Comparison of ENCODE assay signal across 8 mouse cellular contexts in the genomic region with DNA sequence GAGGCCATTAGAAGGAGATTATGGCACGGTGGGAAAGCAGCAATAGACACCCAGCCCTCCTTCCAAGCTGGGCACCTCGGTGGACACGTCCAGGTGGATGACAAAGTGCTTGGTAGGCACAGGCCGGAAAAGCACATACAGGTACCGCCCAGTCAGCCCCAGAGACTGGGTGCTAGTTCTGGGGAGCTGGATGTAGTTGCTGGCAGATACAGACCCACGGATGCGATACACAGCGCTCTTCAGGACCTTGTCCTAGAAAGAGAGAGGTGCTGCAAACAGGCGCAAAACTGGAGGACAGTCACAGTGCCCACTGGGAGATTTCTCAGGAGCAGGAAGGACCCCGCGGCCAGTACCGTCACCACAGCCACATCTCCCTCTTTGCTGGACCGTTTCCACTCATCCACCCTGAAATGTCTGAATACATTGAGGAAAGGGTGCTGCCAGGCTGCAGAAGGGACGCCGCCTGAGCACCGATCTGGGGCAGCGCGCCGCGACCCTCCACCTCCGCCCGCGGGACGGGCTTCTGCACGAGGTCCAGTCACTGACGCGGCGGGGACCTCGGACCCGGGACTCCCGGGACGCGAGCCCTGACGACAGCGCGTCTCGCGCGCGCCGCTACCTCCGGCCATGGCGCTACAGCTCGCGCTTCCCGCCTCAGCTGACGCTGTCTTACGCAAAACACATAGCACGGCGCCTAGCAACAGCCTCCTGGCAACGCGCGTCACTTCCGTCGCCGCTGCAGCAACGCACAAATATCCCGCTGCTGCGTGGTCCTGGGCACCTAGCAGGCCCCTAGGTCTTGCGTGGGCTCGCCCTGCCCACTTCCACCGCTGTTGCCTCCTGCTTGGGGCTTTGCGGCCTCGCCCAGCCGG. TPM values are rescaled to one million over a fixed set of nuclear protein-coding genes. Genes with fewer than 3 reads are reported as not detected.
DNase-seq lines count a peak whose midpoint lies in the region; ATAC-seq and TF ChIP-seq lines count a peak whose summit lies in the region.

Gene Wdr90 (minus strand): TSS at position 670 of the 872 bp plus-strand sequence.

- peak; percentile 94 for DNase-seq in gastrocnemius, adult 2 months
- peak; percentile 94 to 95 for DNase-seq in left cerebral cortex, adult 18-20 months (ENCODE audit: low spot score in 2 of 2)
- DNase-seq in lung, postnatal 4 days = peak; percentile 92 to 95
- peak; percentile 97 for DNase-seq in retina, postnatal 1 day
- peak; percentile 89 for DNase-seq in thymus, postnatal 4 days

- H3K9ac ChIP-seq in hindbrain, embryonic 16.5 days (ENCODE audit: low read depth, low read length) = peak within 1 kb of the TSS; percentile 77

- no peaks in the 10 kb centered on the region for H3K36me3 ChIP-seq in hindbrain, embryonic 16.5 days (ENCODE audit: control insufficient read depth, insufficient read depth, low read length)

- TF ChIP-seq CTCF in gastrocnemius, adult 2 months (IDR thresholded peaks at IDR 0.05) = peak; percentile 37; the same call in 1 of the 2 replicates

- intact Hi-C loops in gastrocnemius, adult 2 months (cut with DNase I) = loop anchor here (2.0 kb wide), 1 partner anchor 16 kb away; the partner anchor contains the start of gene Rhot2

- 4% methylated on average over 65 of the region's 65 CpGs for WGBS in hindbrain, embryonic 16.5 days

- H3K4me2 ChIP-seq in hindbrain, embryonic 16.5 days (ENCODE audit: low read length) = peak within 1 kb of the TSS; percentile 92

- no peaks in the 10 kb centered on the region for H3K9me3 ChIP-seq in hindbrain, embryonic 16.5 days (ENCODE audit: control insufficient read depth, low read length)

- peaks cover 18% of the 10 kb centered on the region for H3K4me1 ChIP-seq in hindbrain, embryonic 16.5 days (ENCODE audit: control insufficient read depth, insufficient read depth, low read depth, low read length)

- H3K27me3 ChIP-seq in hindbrain, embryonic 16.5 days (replicated peaks; ENCODE audit: control insufficient read depth, insufficient read depth, low read length) = no peaks in the 10 kb centered on the region

- peak; percentile 99 for ATAC-seq in activated CD4-positive, CD25-positive, alpha-beta regulatory T cell, adult 4 months
- ATAC-seq in common myeloid progenitor, adult 5-6 weeks (replicated peaks; ENCODE audit: low read depth, poor library complexity, severe bottlenecking) = peak; percentile 98
- ATAC-seq in hindbrain, embryonic 16.5 days = peak; percentile 96

- peak within 1 kb of the TSS; percentile 94 for H3K27ac ChIP-seq in gastrocnemius, adult 2 months
- peak within 1 kb of the TSS; percentile 86 for H3K27ac ChIP-seq in hindbrain, embryonic 16.5 days (ENCODE audit: low read depth, low read length)

- peak within 1 kb of the TSS; percentile 93 for H3K4me3 ChIP-seq in gastrocnemius, adult 2 months
- peak within 1 kb of the TSS; percentile 73 for H3K4me3 ChIP-seq in hindbrain, embryonic 16.5 days (ENCODE audit: low read length)

RNA-seq across cellular contexts. Expression of gene Wdr90, which starts in this region (rescaled TPM):
- polyA plus RNA-seq in activated CD4-positive, CD25-positive, alpha-beta regulatory T cell, adult 4 months (2017; shearing (Covaris generic)) = 1 to 10 TPM; 3.8 to 8.3 TPM
- 18.6 and 23.8 TPM in 2 replicates for total RNA-seq in common myeloid progenitor, adult 5-6 weeks (2017)
- 1 to 10 TPM in 1 of 2 experiments, under 1 TPM in 1; 0.66 to 1.0 TPM for total RNA-seq in gastrocnemius, adult 2 months (2021)
- 13.1 and 16.2 TPM in 2 replicates for polyA plus RNA-seq in hindbrain, embryonic 16.5 days (2015; fragmentation: Nextera tagmentation; extraction: Ambion mirVana)
- total RNA-seq in left cerebral cortex, adult 18-20 months (2021) = 10 to 100 TPM; 26.0 to 31.5 TPM

Comparison
In these comparisons a context has a peak if more than half of its experiments do, and no peak if none do; other contexts are left out.
1. Peak in every context shown above with its lines: DNase-seq, ATAC-seq, H3K4me3 ChIP-seq and H3K27ac ChIP-seq.